Mouse (Mus musculus) retina, embryonic 14.5 days (tissue): ENCODE results near the gene Usp2.

Experiments
- DNase-seq: peaks from one replicate; pipeline ENCODE4 v3.0.0-alpha.2; 2015; ENCODE audit warnings: low spot score

Usp2 gene

GRCm38 (mm10) chr9:44075996-44076763 is 9.4 kb downstream of the Usp2 start:
- DNase-seq: no peak

- DNase-seq: peak; percentile 86
These were observed 9.9 kb downstream of the Usp2 start for GRCm38 (mm10) chr9:44076764-44077120.

GRCm38 (mm10) chr9:44077266-44077910 is 10.6 kb downstream of the Usp2 start:
- no peak for DNase-seq

- no peak for DNase-seq
These were observed 11.4 kb downstream of the Usp2 start for GRCm38 (mm10) chr9:44078136-44078797.

- peak; percentile 54 for DNase-seq
These were observed 12.3 kb downstream of the Usp2 start for GRCm38 (mm10) chr9:44078955-44079756.

GRCm38 (mm10) chr9:44079997-44080780 is 13.4 kb downstream of the Usp2 start:
- no peak for DNase-seq

- DNase-seq: no peak
These were observed 14.1 kb downstream of the Usp2 start for GRCm38 (mm10) chr9:44080953-44081352.

GRCm38 (mm10) chr9:44081581-44081980 is 14.8 kb downstream of the Usp2 start:
- DNase-seq: no peak

GRCm38 (mm10) chr9:44082266-44082665 is 15.4 kb downstream of the Usp2 start:
- DNase-seq: no peak

GRCm38 (mm10) chr9:44083392-44084121 is 16.7 kb downstream of the Usp2 start:
- DNase-seq: no peak

GRCm38 (mm10) chr9:44084236-44084635 is 17.4 kb downstream of the Usp2 start:
- DNase-seq: no peak

GRCm38 (mm10) chr9:44084659-44085229 is 17.9 kb downstream of the Usp2 start:
- peak; percentile 87 for DNase-seq

GRCm38 (mm10) chr9:44085276-44085675 is 18.5 kb downstream of the Usp2 start:
- no peak for DNase-seq

GRCm38 (mm10) chr9:44085741-44086665 is 19.2 kb downstream of the Usp2 start:
- no peak for DNase-seq

- no peak for DNase-seq
These were observed 20.1 kb downstream of the Usp2 start for GRCm38 (mm10) chr9:44086960-44087359.

- DNase-seq: no peak
These were observed 21.1 kb downstream of the Usp2 start for GRCm38 (mm10) chr9:44087761-44088455.

GRCm38 (mm10) chr9:44088877-44089608 is 22.2 kb downstream of the Usp2 start:
- DNase-seq: no peak
